Mouse (Mus musculus): ENCODE data around the gene Dapk3.

DNA sequence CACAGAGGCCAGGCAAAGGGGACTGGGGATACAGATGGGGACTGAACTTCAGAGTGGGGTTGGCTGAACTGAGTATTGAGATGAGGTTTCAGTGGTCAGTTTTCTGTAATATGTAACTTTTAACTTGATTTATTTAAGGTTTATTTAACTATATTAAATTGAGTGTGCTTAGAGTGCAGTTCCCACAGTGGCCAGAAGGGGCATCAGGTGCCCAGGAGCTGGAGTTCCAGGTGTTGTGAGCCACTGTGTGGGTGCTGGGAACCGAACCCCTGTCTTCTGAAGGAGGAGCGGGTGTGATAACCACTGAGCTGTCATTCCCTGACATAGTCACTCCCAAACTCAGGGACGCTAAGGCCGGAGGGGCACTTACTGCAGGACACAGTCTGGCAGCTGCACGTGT lies 27.3 kb downstream of the Dapk3 start:
- TF ChIP-seq CTCF (IDR thresholded peaks at IDR 0.05; ENCODE audit: control insufficient read depth, insufficient read depth, insufficient replicate concordance, low read depth, low read length) (peak; percentile 65; the same call in 1 of the 2 replicates), POLR2A (IDR thresholded peaks at IDR 0.05; ENCODE audit: control insufficient read depth, low read depth, low read length) (no peak)
